Mouse (Mus musculus) forebrain, embryonic 14.5 days (tissue): ENCODE data around the gene Mob3a. TPM values are rescaled to one million over a fixed set of nuclear protein-coding genes. Genes with fewer than 3 reads are reported as not detected.
A peak's percentile ranks its signal among the peaks of the same experiment; 100 is the strongest.

Experiments used
- ATAC-seq: fragments of 200-750 bp; cut with Nextera tagmentation; 2 replicates; pipeline ENCODE4 v1.8.0; 2017; ENCODE audit warnings: mild to moderate bottlenecking, moderate library complexity
- DNase-seq: peaks from one replicate; pipeline ENCODE4 v3.0.0-alpha.2; 2015; ENCODE audit warnings: low spot score
- H3K27ac ChIP-seq: fragments of 300-500 bp; sonication (generic); 2 replicates; pipeline ENCODE4 v1.5.1; 2014; ENCODE audit warnings: low read depth, mild to moderate bottlenecking, control low read depth, low read length, moderate library complexity
- H3K27me3 ChIP-seq: fragments of 300-500 bp; sonication (generic); replicated peaks from 2 replicates; pipeline ENCODE4 v1.6.1; 2014; ENCODE audit warnings: low read length, control low read depth, mixed read lengths; ENCODE audit not compliant: control insufficient read depth, insufficient read depth
- H3K36me3 ChIP-seq: fragments of 300-500 bp; sonication (generic); 2 replicates; pipeline ENCODE4 v1.6.1; 2014; ENCODE audit warnings: low read length, control low read depth; ENCODE audit not compliant: control insufficient read depth, insufficient read depth
- H3K4me1 ChIP-seq: fragments of 300-500 bp; sonication (generic); 2 replicates; pipeline ENCODE4 v1.6.1; 2014; ENCODE audit warnings: antibody characterized with exemption, low read length, control low read depth; ENCODE audit not compliant: control insufficient read depth, insufficient read depth
- H3K4me2 ChIP-seq: fragments of 300-500 bp; sonication (generic); 2 replicates; pipeline ENCODE4 v1.6.1; 2014; ENCODE audit warnings: mild to moderate bottlenecking, control low read depth, low read length
- H3K4me3 ChIP-seq: fragments of 300-500 bp; sonication (generic); 2 replicates; pipeline ENCODE4 v1.5.1; 2014; ENCODE audit warnings: low read depth, low read length, control low read depth
- H3K9ac ChIP-seq: fragments of 300-500 bp; sonication (generic); 2 replicates; pipeline ENCODE4 v1.6.1; 2014; ENCODE audit warnings: mild to moderate bottlenecking, low read length, control low read depth, moderate library complexity
- H3K9me3 ChIP-seq: fragments of 300-500 bp; sonication (generic); replicated peaks from 2 replicates; pipeline ENCODE4 v1.6.1; 2016; ENCODE audit warnings: low read length, control low read depth, mixed read lengths; ENCODE audit not compliant: control insufficient read depth
- WGBS: fragments of 180-500 bp; shearing (Covaris S2); extraction: QIAGEN DNeasy Blood & Tissue Kit; methylation state at CpG from one replicate; pipeline ENCODE4 v1.1.7; 2014; 5-methylcytosine and 5-hydroxymethylcytosine counted together
- polyA plus RNA-seq: library from polyadenylated mRNA; unstranded; fragments of >200 nt; fragmentation: Nextera tagmentation; extraction: Ambion mirVana; gene quantifications from 2 replicates; pipeline ENCODE4 v1.2.1, GENCODE M21; 2014

Mob3a gene
- polyA plus RNA-seq, 1 experiment from 2014 or later, result 35.7 TPM

- no peak for DNase-seq
- peaks cover 84% of the 10 kb centered on the region for H3K36me3 ChIP-seq
Measured at GRCm38 (mm10) chr10:80669737-80670485, 31.9 kb downstream of the Mob3a start.

GRCm38 (mm10) chr10:80669018-80669417 is 32.8 kb downstream of the Mob3a start:
- 94% methylated on average over 12 of the region's 12 CpGs for WGBS
- Histone ChIP-seq H3K27ac (no peak overlapping the region), H3K27me3 (no peaks in the 10 kb centered on the region), H3K4me3 (no peak overlapping the region), H3K4me1 (peaks cover 8% of the 10 kb centered on the region), H3K4me2 (no peak overlapping the region), H3K9me3 (no peaks in the 10 kb centered on the region), H3K36me3 (peaks cover 84% of the 10 kb centered on the region), H3K9ac (no peak overlapping the region)
- ATAC-seq (no peak), DNase-seq (no peak)

More at GRCm38 (mm10) chr10:80669737-80670485, 31.9 kb downstream of the Mob3a start:
- H3K27ac ChIP-seq, result no peak overlapping the region
- ATAC-seq, result no peak
- WGBS, result 93% methylated on average over 7 of the region's 7 CpGs
- H3K4me1 ChIP-seq, result peaks cover 17% of the 10 kb centered on the region
- H3K4me2 ChIP-seq, result no peak overlapping the region
- no peak overlapping the region for H3K4me3 ChIP-seq
- no peaks in the 10 kb centered on the region for H3K9me3 ChIP-seq
- H3K27me3 ChIP-seq, result no peaks in the 10 kb centered on the region
- H3K9ac ChIP-seq, result no peak overlapping the region

DNA sequence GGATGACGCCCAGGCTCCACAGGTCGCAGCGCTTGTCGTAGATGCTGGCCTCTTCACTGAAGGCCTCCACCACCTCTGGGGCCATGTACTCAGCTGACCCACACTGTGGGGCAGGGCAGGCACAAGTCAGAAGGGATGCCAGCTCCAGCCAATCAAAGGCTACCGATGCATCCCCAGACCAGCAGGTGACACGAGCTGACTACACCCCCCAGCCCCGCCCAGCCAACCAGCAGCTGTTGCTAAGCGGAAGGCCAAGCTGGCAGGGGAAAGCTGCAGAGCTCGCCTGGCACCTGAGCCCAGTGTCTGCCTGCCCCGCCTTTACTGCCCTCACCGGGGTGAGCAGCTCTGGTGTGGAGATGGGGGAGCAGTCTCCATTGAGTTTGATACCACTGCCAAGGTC is 33.2 kb downstream of the Mob3a start:
- Histone ChIP-seq H3K36me3 (peaks cover 84% of the 10 kb centered on the region), H3K9ac (no peak overlapping the region), H3K4me3 (no peak overlapping the region), H3K9me3 (no peaks in the 10 kb centered on the region), H3K4me2 (no peak overlapping the region), H3K27me3 (no peaks in the 10 kb centered on the region), H3K4me1 (peaks cover 4% of the 10 kb centered on the region), H3K27ac (no peak overlapping the region)
- no peak for ATAC-seq
- 85% methylated on average over 11 of the region's 11 CpGs for WGBS
- no peak for DNase-seq

DNA sequence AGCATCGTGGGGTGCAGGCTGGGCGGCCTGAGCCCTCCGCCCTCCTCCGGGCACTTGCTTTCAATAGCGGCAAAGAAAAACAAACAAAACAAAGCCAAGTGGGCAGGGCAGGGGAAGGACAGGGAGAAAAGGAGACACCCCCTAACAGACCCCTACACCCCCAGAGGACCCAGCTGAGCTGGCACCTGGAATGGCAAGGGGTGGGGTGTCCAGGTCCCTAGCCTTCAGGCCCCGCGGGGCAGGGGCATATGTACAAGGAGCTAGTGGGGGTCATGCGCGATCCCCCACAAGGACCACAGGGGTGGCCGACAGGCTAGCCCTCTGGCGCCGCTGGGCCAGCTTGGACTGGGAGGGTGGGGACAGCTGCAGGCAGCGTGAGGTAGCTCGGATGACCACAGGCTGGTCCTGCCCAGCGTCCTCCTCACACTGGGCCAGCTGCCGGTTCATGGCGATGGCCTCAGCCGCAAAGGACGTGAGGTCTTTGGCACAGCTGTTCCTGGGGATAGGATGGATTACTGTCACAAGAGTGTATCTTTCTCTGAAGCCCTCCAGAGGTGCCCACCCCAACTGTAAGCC is 34.9 kb downstream of the Mob3a start:
- no peak for ATAC-seq
- 89% methylated on average over 19 of the region's 19 CpGs for WGBS

DNA sequence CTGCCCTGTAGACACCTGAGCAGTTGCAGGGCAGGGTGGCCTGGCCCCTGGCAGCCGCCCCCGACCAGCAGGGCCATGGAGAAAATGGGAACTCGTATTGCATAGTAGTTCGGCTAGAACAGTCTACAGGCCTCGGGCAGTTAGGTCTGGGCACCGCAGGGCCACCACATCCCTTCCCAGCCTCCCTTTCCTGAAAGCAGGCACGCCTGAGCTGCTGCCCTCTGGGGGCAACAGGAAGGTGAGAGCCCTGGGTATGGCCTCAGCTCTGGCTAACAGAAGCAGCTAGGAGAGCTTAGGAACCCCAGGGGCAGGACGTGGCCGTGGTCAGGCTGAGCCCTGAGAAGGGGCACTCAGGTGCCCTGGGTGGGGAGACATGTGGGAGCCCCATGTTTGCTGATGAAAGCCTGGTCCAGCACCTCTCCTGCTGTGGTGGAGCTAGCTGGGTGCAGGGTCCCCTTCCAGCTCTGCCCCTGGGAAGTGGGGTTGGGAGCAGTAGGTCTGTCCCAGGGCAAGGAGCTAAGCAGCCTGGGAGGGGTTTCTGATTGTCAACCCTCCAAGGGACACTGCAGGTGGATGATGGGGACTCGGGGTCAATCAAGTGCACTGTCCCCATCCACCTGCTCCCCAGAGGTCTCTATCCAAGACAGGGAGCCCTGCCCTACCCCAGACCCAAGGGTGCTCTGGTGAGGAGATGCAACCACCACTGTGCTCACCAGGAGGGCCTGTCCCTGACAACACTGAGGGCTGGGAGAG is 35.6 kb downstream of the Mob3a start:
- Histone ChIP-seq H3K9me3 (no peaks in the 10 kb centered on the region), H3K27ac (no peak overlapping the region), H3K4me3 (no peak overlapping the region), H3K36me3 (peaks cover 59% of the 10 kb centered on the region), H3K4me2 (no peak overlapping the region), H3K27me3 (no peaks in the 10 kb centered on the region), H3K9ac (no peak overlapping the region), H3K4me1 (no peaks in the 10 kb centered on the region; the same call in 1 of the 2 replicates)
- DNase-seq (no peak), ATAC-seq (no peak)
- 84% methylated on average over 10 of the region's 10 CpGs for WGBS

More for the DNA sequence above, 34.9 kb downstream of the Mob3a start:
- H3K27me3 ChIP-seq, result no peaks in the 10 kb centered on the region
- H3K4me2 ChIP-seq, result no peak overlapping the region
- no peaks in the 10 kb centered on the region; the same call in 1 of the 2 replicates for H3K4me1 ChIP-seq
- H3K27ac ChIP-seq, result no peak overlapping the region
- DNase-seq, result no peak
- H3K4me3 ChIP-seq, result no peak overlapping the region
- H3K36me3 ChIP-seq, result peaks cover 67% of the 10 kb centered on the region
- no peaks in the 10 kb centered on the region for H3K9me3 ChIP-seq
- H3K9ac ChIP-seq, result no peak overlapping the region

DNA sequence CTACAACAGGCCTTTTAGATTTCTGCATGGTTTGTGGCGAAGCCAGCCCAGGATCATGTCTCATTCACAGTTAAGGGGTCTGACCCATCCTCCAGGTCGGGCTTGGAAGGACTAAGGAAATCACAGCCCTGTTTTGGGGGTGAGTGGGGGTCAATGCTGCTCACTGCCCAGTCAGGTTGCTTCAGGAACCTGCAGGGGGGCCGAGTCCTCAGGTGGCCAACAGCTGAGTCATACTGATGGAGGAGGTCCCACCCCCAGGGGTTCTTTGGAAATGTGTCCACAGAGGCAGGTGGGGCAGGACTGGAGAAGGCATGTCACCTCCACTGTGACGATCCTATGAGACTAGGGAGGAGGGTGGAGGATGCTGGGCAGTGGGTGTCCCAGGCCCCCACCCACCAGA is 36.3 kb downstream of the Mob3a start:
- H3K36me3 ChIP-seq, result peaks cover 52% of the 10 kb centered on the region
- no peaks in the 10 kb centered on the region; the same call in 1 of the 2 replicates for H3K4me1 ChIP-seq
- no peaks in the 10 kb centered on the region for H3K9me3 ChIP-seq
- no peak overlapping the region for H3K9ac ChIP-seq
- H3K4me2 ChIP-seq, result no peak overlapping the region
- no peak overlapping the region for H3K27ac ChIP-seq
- no peak for ATAC-seq
- DNase-seq, result no peak
- no peak overlapping the region for H3K4me3 ChIP-seq
- WGBS, result 66% methylated on average over 4 of the region's 4 CpGs
- H3K27me3 ChIP-seq, result no peaks in the 10 kb centered on the region

DNA sequence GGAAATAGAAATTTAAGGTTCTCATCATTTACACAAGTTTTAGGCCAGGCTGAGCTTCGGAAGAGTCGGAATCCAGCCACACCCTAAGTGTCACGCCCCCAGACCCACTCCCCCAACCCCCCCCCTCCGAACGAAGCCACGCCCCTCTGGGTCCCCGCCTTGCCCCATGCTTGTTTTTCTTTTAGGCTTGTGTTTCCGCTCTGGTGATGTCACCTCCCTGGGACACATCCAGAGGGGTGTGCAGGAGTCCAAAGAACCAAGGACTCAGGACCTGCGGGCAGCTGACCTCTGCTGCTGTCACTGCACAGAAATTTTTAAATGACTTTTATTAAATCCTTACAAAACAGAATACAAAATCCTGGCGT is 36.8 kb downstream of the Mob3a start:
- peaks cover 48% of the 10 kb centered on the region for H3K36me3 ChIP-seq
- no peak overlapping the region for H3K9ac ChIP-seq
- 25% methylated on average over 10 of the region's 10 CpGs for WGBS
- H3K4me1 ChIP-seq, result no peaks in the 10 kb centered on the region; the same call in 1 of the 2 replicates
- no peaks in the 10 kb centered on the region for H3K27me3 ChIP-seq
- H3K27ac ChIP-seq, result no peak overlapping the region
- no peak overlapping the region for H3K4me3 ChIP-seq
- DNase-seq (no peak), ATAC-seq (no peak)
- no peak overlapping the region for H3K4me2 ChIP-seq
- H3K9me3 ChIP-seq, result no peaks in the 10 kb centered on the region

DNA sequence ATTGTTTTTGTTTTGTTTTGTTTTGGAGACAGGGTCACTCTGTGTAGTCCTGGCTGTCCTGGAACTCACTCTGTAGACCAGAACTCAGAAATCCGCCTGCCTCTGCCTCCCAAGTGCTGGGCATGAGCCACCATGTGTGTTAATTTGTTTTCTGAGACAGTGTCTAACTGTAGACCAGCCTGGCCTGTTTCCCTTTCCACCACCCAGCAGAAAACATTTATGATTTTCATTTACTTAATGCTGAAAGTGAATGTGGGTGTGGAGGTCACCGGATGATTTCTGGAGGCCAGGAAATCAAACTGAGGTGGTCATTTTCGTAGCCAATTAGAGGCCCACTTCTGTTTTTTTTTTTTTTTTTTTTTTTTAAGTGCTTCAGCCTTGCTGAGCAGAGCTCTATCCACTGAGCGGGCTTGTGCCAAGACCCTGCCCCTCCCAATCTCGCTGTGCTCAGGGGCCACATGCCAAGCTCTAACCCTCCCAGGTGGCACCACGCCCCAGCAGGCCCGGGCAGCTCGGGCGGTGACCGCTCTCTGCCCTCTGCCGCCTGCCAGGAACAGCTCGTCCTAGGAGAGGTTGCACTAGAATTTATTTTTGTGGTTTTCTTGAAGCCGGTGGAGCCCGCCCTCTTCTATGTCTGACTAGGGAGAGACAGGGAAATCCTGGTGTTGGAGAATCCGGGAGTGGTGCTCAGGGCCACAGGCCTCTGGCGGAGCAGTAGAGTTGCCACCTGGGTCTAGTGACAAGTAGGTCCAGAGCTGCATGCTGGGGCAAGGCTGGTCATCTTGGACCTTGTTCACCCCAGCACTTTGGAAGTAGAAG is 37.4 kb downstream of the Mob3a start:
- Histone ChIP-seq H3K4me2 (no peak overlapping the region), H3K27ac (peak overlapping the region; percentile 27; the same call in 1 of the 2 replicates), H3K4me1 (no peaks in the 10 kb centered on the region; the same call in 1 of the 2 replicates), H3K9me3 (no peaks in the 10 kb centered on the region), H3K4me3 (no peak overlapping the region), H3K36me3 (peaks cover 42% of the 10 kb centered on the region), H3K9ac (no peak overlapping the region), H3K27me3 (no peaks in the 10 kb centered on the region)
- DNase-seq (no peak), ATAC-seq (peak; percentile 45)
- WGBS, result 51% methylated on average over 16 of the region's 16 CpGs
